Mouse (Mus musculus) cerebellum, postnatal 36 days (tissue): ENCODE measurements around the gene Kng2.
"Not testable (repeated sequence)": the region's sequence is repeated elsewhere in the genome, so short reads cannot be mapped to it uniquely, and the experiment has no call there.

ENCODE experiments used
- DNase-seq, 2 experiments: peaks; one replicate each; pipeline ENCODE4 v3.0.0; 2021 to 2022; ENCODE audit warnings: mixed read lengths in 2 of 2

Gene Kng2

DNA sequence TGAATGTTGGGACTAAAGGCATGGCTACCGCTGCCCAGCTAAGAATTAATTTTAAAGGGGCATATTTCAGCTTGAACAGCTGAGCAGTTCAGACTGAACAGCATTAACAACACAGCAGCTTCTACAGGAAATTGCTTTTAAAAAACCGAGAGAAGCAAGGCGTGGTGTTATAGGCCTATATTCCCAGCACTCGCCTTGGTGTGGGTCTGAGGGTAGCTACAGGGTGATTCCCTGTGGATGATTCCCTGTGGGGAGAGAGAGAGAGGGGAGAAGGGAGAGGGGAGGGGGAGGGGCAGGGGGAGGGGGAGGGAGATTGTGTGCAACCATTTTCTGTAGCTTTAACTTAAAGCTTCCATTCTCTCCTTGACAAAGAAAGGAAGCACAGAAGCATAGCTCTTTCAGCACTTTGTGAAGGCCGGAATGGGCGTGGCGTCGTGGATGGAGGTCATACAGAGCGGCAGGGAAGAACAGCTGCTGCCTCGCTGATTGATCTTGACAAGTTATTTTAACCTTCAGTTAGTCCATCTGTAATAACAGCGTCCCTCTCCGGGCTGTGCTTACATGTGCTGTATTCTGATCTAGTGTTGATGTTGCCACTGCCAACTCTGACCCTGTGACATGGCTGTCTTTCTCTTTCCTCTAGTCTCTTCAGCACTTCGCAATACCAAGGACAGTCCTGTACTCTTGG lies 73.7 kb downstream of the Kng2 start:
- no peak for DNase-seq

GRCm38 (mm10) chr16:22953069-22953468 lies 76.2 kb downstream of the Kng2 start:
- no peak for DNase-seq

- DNase-seq: no peak
Measured at GRCm38 (mm10) chr16:22950840-22951395, 78.4 kb downstream of the Kng2 start, which contains the start of gene Hrg. Hrg (plus strand) TSS chr16:22951072.

DNA sequence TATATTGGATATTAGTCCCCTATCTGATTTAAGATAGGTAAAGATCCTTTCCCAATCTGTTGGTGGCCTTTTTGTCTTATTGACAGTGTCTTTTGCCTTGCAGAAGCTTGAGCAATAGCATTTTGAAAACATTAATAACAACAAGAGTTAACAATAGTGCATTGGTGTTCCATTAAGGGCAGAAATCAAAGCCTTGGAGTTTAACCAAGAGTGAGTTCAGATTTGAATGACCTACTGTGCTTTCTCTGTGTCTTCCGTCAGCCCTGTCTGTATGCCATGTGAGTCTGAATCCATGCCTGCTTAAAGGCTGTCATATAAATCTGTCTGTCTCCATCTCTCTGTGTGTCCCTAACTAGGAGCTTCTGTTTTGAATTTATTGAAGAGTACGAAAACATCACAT lies 81.9 kb downstream of the Kng2 start:
- DNase-seq: no peak

DNA sequence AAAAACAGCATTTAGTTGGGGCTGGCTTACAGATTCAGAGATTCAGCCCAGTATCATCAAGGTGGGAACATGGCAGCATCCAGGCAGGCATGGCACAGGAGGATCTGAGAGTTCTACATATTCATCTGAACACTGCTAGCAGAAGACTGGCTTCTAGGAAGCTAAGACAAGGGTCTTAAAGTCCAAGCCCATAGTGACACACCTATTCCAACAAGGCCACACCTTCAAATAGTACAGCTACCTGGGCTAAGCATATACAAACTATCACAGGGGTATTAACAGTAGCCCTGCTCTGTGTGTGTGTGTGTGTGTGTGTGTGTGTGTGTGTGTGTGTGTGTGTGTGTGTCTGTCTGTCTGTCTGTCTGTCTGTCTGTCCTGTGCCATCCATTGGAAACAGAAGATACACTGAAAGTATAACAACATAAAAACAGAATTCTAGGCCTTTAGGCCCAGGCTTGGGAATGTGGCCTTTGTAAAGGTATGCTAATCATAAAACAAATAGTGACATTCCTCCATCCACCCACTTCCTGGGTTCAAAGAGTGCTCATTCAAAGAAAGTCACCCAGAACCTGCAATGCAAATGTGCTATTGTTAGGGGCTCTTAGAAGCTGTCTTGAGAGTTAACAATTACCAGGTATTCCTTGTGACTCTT lies 87.3 kb downstream of the Kng2 start:
- DNase-seq: not testable (repeated sequence)

- DNase-seq: no peak
Measured at GRCm38 (mm10) chr16:22939120-22939695, 90.1 kb downstream of the Kng2 start.

DNA sequence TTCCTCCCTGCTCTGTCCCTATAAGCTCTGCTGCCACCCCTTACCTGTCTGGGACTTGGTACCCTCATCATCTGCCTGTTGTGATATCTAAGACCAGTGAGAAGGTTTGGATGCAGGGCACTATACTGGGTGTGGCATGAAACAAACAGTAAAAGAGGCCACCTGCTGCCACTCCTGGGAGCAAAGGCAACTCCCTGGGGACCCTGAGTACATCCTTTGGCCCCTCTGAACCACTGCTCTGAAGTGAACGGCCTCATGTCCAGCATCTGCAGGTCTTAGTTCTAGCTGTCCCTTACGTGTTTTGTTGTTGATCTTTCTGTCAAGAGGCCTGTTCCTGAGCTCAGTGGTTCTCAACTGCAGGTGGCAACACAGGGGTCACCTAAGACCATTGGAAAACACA lies 90.7 kb downstream of the Kng2 start:
- no peak for DNase-seq

- DNase-seq: no peak
Measured at GRCm38 (mm10) chr16:22937631-22938030, 91.7 kb downstream of the Kng2 start.
